Mouse (Mus musculus) lung, postnatal 0 days (tissue): ENCODE results near the gene Stx8.

Experiments used
- CTCF ChIP-seq: IDR thresholded peaks from 2 replicates; pipeline ENCODE4 v1.5.1; 2016; ENCODE audit warnings: antibody characterized with exemption, mild to moderate bottlenecking
- EP300 ChIP-seq: IDR thresholded peaks from 2 replicates; pipeline ENCODE4 v1.6.1; 2016; ENCODE audit warnings: antibody characterized with exemption, mild to moderate bottlenecking, control low read depth

DNA sequence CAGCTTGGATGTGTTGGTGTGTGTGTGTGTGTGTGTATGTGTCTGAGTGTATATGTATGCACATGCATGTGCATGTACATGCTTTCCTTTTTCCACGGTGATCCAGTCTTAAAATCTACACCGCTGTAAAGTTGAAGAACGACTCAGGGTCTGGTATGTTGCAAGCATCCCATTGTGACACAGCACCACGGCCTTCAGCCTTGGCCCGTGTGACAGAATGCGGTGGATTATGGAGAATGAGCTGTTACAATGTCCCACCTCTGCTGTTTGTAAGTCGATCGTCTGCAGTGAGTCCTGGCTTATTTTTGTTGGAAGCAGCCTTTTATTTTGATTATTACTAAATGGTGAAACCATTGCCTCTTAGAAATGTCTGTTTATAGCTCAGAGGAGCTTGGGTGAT lies 52.2 kb downstream of the Stx8 start:
- no peak for TF ChIP-seq CTCF
- no peak for TF ChIP-seq EP300
